Mouse (Mus musculus) liver, embryonic 16.5 days (tissue): ENCODE results near the gene 4930583I09Rik. TPM values are rescaled to one million over a fixed set of nuclear protein-coding genes. Genes with fewer than 3 reads are reported as not detected.

Experiments used
- ATAC-seq: fragments of 200-750 bp; cut with Nextera tagmentation; 2 replicates; pipeline ENCODE4 v1.8.0; 2017; ENCODE audit warnings: low read depth, mild to moderate bottlenecking, moderate number of reproducible peaks, moderate library complexity
- H3K27ac ChIP-seq: fragments of 300-500 bp; sonication (generic); 2 replicates; pipeline ENCODE4 v1.5.1; 2014; ENCODE audit warnings: mild to moderate bottlenecking, low read length
- H3K27me3 ChIP-seq: fragments of 300-500 bp; sonication (generic); 2 replicates; pipeline ENCODE4 v1.6.1; 2014; ENCODE audit warnings: low read depth, low read length, mixed read lengths; ENCODE audit not compliant: control insufficient read depth, insufficient read depth
- H3K36me3 ChIP-seq: fragments of 300-500 bp; sonication (generic); 2 replicates; pipeline ENCODE4 v1.6.1; 2014; ENCODE audit warnings: mild to moderate bottlenecking; ENCODE audit not compliant: control insufficient read depth, insufficient read depth
- H3K4me1 ChIP-seq: fragments of 300-500 bp; sonication (generic); 2 replicates; pipeline ENCODE4 v1.6.1; 2014; ENCODE audit warnings: low read depth, low read length, mixed read lengths; ENCODE audit not compliant: control insufficient read depth
- H3K4me2 ChIP-seq: fragments of 300-500 bp; sonication (generic); 2 replicates; pipeline ENCODE4 v1.6.1; 2014; ENCODE audit warnings: low read depth, low read length, mixed read lengths
- H3K4me3 ChIP-seq: fragments of 300-500 bp; sonication (generic); 2 replicates; pipeline ENCODE4 v1.5.1; 2014; ENCODE audit warnings: low read depth, mild to moderate bottlenecking, low read length
- H3K9ac ChIP-seq: fragments of 300-500 bp; sonication (generic); 2 replicates; pipeline ENCODE4 v1.6.1; 2014; ENCODE audit warnings: low read depth, low read length
- H3K9me3 ChIP-seq: fragments of 300-500 bp; sonication (generic); replicated peaks from 2 replicates; pipeline ENCODE4 v1.6.1; 2016; ENCODE audit warnings: low read length; ENCODE audit not compliant: control insufficient read depth
- WGBS: fragments of 180-500 bp; shearing (Covaris S2); extraction: QIAGEN DNeasy Blood & Tissue Kit; methylation state at CpG from one replicate; pipeline ENCODE4 v1.1.7; 2014; ENCODE audit not compliant: insufficient replicate concordance; 5-methylcytosine and 5-hydroxymethylcytosine counted together
- polyA plus RNA-seq: library from polyadenylated mRNA; unstranded; fragments of >200 nt; fragmentation: Nextera tagmentation; extraction: Ambion mirVana; gene quantifications from 2 replicates; pipeline ENCODE4 v1.2.1, GENCODE M21; 2015

The 4930583I09Rik gene
- polyA plus RNA-seq, 1 experiment from 2014 or later = not detected

GRCm38 (mm10) chr17:64785961-64786360 is 49.9 kb downstream of the 4930583I09Rik start:
- Histone ChIP-seq H3K27me3 (no peaks in the 10 kb centered on the region), H3K4me1 (no peaks in the 10 kb centered on the region), H3K36me3 (no peaks in the 10 kb centered on the region), H3K4me3 (no peak overlapping the region), H3K9me3 (no peaks in the 10 kb centered on the region), H3K4me2 (no peak overlapping the region), H3K9ac (no peak overlapping the region), H3K27ac (no peak overlapping the region)
- no peak for ATAC-seq
- 58% methylated on average over 1 of the region's 1 CpGs for WGBS

Other genes starting within 250 kb of the 4930583I09Rik start
- 5.6 and 6.3 TPM in 2 replicates for gene Man2a1, start 235.3 kb downstream of the 4930583I09Rik start, polyA plus RNA-seq